Mouse (Mus musculus) C2C12 (cell line): Measurements from ENCODE around the gene Crabp2. TPM values are rescaled to one million over a fixed set of nuclear protein-coding genes. Genes with fewer than 3 reads are reported as not detected.
"Not testable (repeated sequence)": the region's sequence is repeated elsewhere in the genome, so short reads cannot be mapped to it uniquely, and the experiment has no call there.

ENCODE experiments used
- H3K27me3 ChIP-seq: one replicate; pipeline ENCODE4 v1.6.1; 2011; ENCODE audit not compliant: control insufficient read depth, insufficient read depth, insufficient read length
- H3K36me3 ChIP-seq: one replicate; pipeline ENCODE4 v1.6.1; 2011; ENCODE audit not compliant: control insufficient read depth, insufficient read depth
- H3K4me3 ChIP-seq: one replicate; pipeline ENCODE4 v1.5.1; 2011; ENCODE audit warnings: mild to moderate bottlenecking, control low read depth; ENCODE audit not compliant: poor library complexity, insufficient read depth, severe bottlenecking
- H3K79me2 ChIP-seq: one replicate; pipeline ENCODE4 v1.6.1; 2011; ENCODE audit not compliant: control insufficient read depth, insufficient read depth
- H3K79me3 ChIP-seq: one replicate; pipeline ENCODE4 v1.6.1; 2011; ENCODE audit warnings: low read depth, control low read depth
- H3ac ChIP-seq: one replicate; pipeline ENCODE3; 2011; ENCODE audit warnings: low read depth; ENCODE audit not compliant: control insufficient read depth, insufficient read length
- CEBPB ChIP-seq: IDR thresholded peaks from one replicate; pipeline ENCODE4 v1.6.1; 2011; ENCODE audit warnings: low read depth, mild to moderate bottlenecking, control low read depth, moderate library complexity
- CTCF ChIP-seq: IDR thresholded peaks from one replicate; pipeline ENCODE4 v1.5.1; 2011; ENCODE audit not compliant: control insufficient read depth, insufficient read depth, insufficient read length
- FOSL1 ChIP-seq: IDR thresholded peaks from one replicate; pipeline ENCODE4 v1.8.0; 2011; ENCODE audit warnings: mild to moderate bottlenecking, low read length; ENCODE audit not compliant: poor library complexity, insufficient read depth, severe bottlenecking
- MAX ChIP-seq: IDR thresholded peaks from one replicate; pipeline ENCODE4 v1.6.1; 2011; ENCODE audit warnings: mild to moderate bottlenecking, control low read depth
- MYOD1 ChIP-seq: IDR thresholded peaks from one replicate; pipeline ENCODE4 v1.6.1; 2011; ENCODE audit warnings: low read depth; ENCODE audit not compliant: control insufficient read depth, insufficient read length
- MYOG ChIP-seq: IDR thresholded peaks from one replicate; pipeline ENCODE4 v1.6.1; 2011; ENCODE audit not compliant: control insufficient read depth, insufficient read length; ENCODE audit errors: extremely low read depth
- USF1 ChIP-seq: IDR thresholded peaks from one replicate; pipeline ENCODE4 v1.6.1; 2011; ENCODE audit warnings: low read depth, mild to moderate bottlenecking, control low read depth, moderate library complexity
- long read RNA-seq, 2 experiments: library from polyadenylated mRNA; unstranded; transcript quantifications; one replicate each; pipeline ENCODE4 v2.0.0; 2019 to 2020
- polyA plus RNA-seq: library from polyadenylated mRNA; unstranded; fragments of >200 nt; fragmentation: generic; extraction: Trizol; gene quantifications from one replicate; pipeline ENCODE4 v1.2.1, GENCODE M21; 2012; ENCODE audit warnings: missing spikeins

The Crabp2 gene
- 14.4 TPM for polyA plus RNA-seq
- long read RNA-seq, experiment 1, transcript Crabp2-201 (4 exons, 931 nt), result major isoform, 36 of 39 reads
- long read RNA-seq, experiment 1, partial matches to known transcripts, result 2 of 39 reads
- long read RNA-seq, experiment 1, other reads (novel, unspliced or antisense), result 1 of 39 reads
- long read RNA-seq, experiment 2, partial matches to known transcripts, result 0 of 1 reads
- long read RNA-seq, experiment 2, other reads (novel, unspliced or antisense), result 0 of 1 reads

- H3K27me3 ChIP-seq, result no peaks in the 10 kb centered on the region
- H3K79me2 ChIP-seq, result no peaks in the 10 kb centered on the region
- no peak within 1 kb of the TSS for H3ac ChIP-seq
- no peak for TF ChIP-seq CTCF
- no peak for TF ChIP-seq MAX
- no peak for TF ChIP-seq USF1
- no peak for TF ChIP-seq FOSL1
- TF ChIP-seq MYOD1, result no peak
- TF ChIP-seq CEBPB, result no peak
- TF ChIP-seq MYOG, result no peak
- H3K4me3 ChIP-seq, result no peak within 1 kb of the TSS
- peaks cover 9% of the 10 kb centered on the region for H3K36me3 ChIP-seq
- no peaks in the 10 kb centered on the region for H3K79me3 ChIP-seq
Observed at GRCm38 (mm10) chr3:87948378-87949265, at the start of gene Crabp2. Gene Crabp2 (plus strand): TSS chr3:87948666.

GRCm38 (mm10) chr3:87899266-87899665 lies 49.2 kb upstream of the Crabp2 start:
- Histone ChIP-seq H3K36me3 (no peaks in the 10 kb centered on the region), H3K4me3 (no peak overlapping the region), H3K27me3 (no peaks in the 10 kb centered on the region), H3ac (no peak overlapping the region), H3K79me3 (no peaks in the 10 kb centered on the region), H3K79me2 (no peaks in the 10 kb centered on the region)
- TF ChIP-seq MAX (no peak), USF1 (no peak), MYOD1 (no peak), CTCF (no peak), MYOG (no peak), FOSL1 (no peak), CEBPB (no peak)

- TF ChIP-seq MAX (no peak), USF1 (no peak), FOSL1 (no peak), MYOG (no peak), MYOD1 (no peak), CTCF (no peak), CEBPB (no peak)
- Histone ChIP-seq H3ac (no peak overlapping the region), H3K27me3 (no peaks in the 10 kb centered on the region), H3K79me2 (no peaks in the 10 kb centered on the region), H3K36me3 (no peaks in the 10 kb centered on the region), H3K79me3 (no peaks in the 10 kb centered on the region), H3K4me3 (no peak overlapping the region)
Observed at GRCm38 (mm10) chr3:87899776-87900175, 48.7 kb upstream of the Crabp2 start.

- Histone ChIP-seq H3K36me3 (no peaks in the 10 kb centered on the region), H3K79me3 (no peaks in the 10 kb centered on the region), H3K4me3 (no peak overlapping the region), H3K27me3 (no peaks in the 10 kb centered on the region), H3ac (no peak overlapping the region), H3K79me2 (peaks cover under 1% of the 10 kb centered on the region)
- no peak for TF ChIP-seq MYOD1
- no peak for TF ChIP-seq MYOG
- no peak for TF ChIP-seq USF1
- no peak for TF ChIP-seq CEBPB
- TF ChIP-seq CTCF, result no peak
- no peak for TF ChIP-seq FOSL1
- TF ChIP-seq MAX, result no peak
Observed at GRCm38 (mm10) chr3:87901036-87901624, 47.3 kb upstream of the Crabp2 start.

- not testable (repeated sequence) for H3K4me3 ChIP-seq, H3ac ChIP-seq, H3K79me2 ChIP-seq, H3K36me3 ChIP-seq, H3K79me3 ChIP-seq, H3K27me3 ChIP-seq
Observed at GRCm38 (mm10) chr3:87901959-87902358, 46.5 kb upstream of the Crabp2 start.
